Mouse (Mus musculus) frontal cortex, adult (tissue): ENCODE results near the gene Col17a1.

Experiments
- ATAC-seq: cut with Nextera tagmentation; 2 replicates; pipeline ENCODE4 v1.9.2; 2017; ENCODE audit warnings: mild to moderate bottlenecking, moderate library complexity, mixed read lengths; ENCODE audit not compliant: low TSS enrichment

Gene Col17a1

GRCm38 (mm10) chr19:47667601-47668000, 24.3 kb downstream of the Col17a1 start:
- ATAC-seq = no peak

GRCm38 (mm10) chr19:47659765-47660408, 32.0 kb downstream of the Col17a1 start:
- no peak for ATAC-seq

GRCm38 (mm10) chr19:47658914-47659535, 32.9 kb downstream of the Col17a1 start:
- ATAC-seq = peak; percentile 97

- ATAC-seq = no peak
Observed at GRCm38 (mm10) chr19:47654896-47655295, 37.0 kb downstream of the Col17a1 start.

GRCm38 (mm10) chr19:47653173-47653572, 38.7 kb downstream of the Col17a1 start:
- no peak for ATAC-seq

- no peak for ATAC-seq
Observed at GRCm38 (mm10) chr19:47652255-47652654, 39.6 kb downstream of the Col17a1 start.

- no peak for ATAC-seq
Observed at GRCm38 (mm10) chr19:47651160-47651480, 40.8 kb downstream of the Col17a1 start.

GRCm38 (mm10) chr19:47650366-47651159, 41.3 kb downstream of the Col17a1 start:
- ATAC-seq = no peak

GRCm38 (mm10) chr19:47649071-47649470, 42.8 kb downstream of the Col17a1 start:
- no peak for ATAC-seq

GRCm38 (mm10) chr19:47646508-47647120, 45.3 kb downstream of the Col17a1 start:
- no peak for ATAC-seq

GRCm38 (mm10) chr19:47645583-47645982, 46.3 kb downstream of the Col17a1 start:
- ATAC-seq = peak; percentile 60

GRCm38 (mm10) chr19:47643910-47644309, 48.0 kb downstream of the Col17a1 start:
- no peak for ATAC-seq

GRCm38 (mm10) chr19:47635380-47635779, 56.5 kb downstream of the Col17a1 start:
- peak; percentile 93 for ATAC-seq

- no peak for ATAC-seq
Observed at GRCm38 (mm10) chr19:47631799-47632198, 60.1 kb downstream of the Col17a1 start.

GRCm38 (mm10) chr19:47630381-47630780, 61.5 kb downstream of the Col17a1 start:
- ATAC-seq = no peak

GRCm38 (mm10) chr19:47629068-47629467, 62.8 kb downstream of the Col17a1 start:
- ATAC-seq = no peak

GRCm38 (mm10) chr19:47627450-47627849, 64.4 kb downstream of the Col17a1 start:
- ATAC-seq = peak; percentile 86

GRCm38 (mm10) chr19:47624940-47625711, 66.8 kb downstream of the Col17a1 start:
- ATAC-seq = peak; percentile 31; the same call in 1 of the 2 replicates

GRCm38 (mm10) chr19:47621478-47621877, 70.4 kb downstream of the Col17a1 start:
- no peak for ATAC-seq

GRCm38 (mm10) chr19:47613442-47613841, 78.5 kb downstream of the Col17a1 start:
- ATAC-seq = peak; percentile 52; the same call in 1 of the 2 replicates

GRCm38 (mm10) chr19:47608513-47608912, 83.4 kb downstream of the Col17a1 start:
- ATAC-seq = no peak
